Mouse (Mus musculus) right cerebral cortex, adult 18-20 months (tissue): ENCODE measurements around the gene Racgap1.

ENCODE experiments used
- DNase-seq: peaks from one replicate; pipeline ENCODE4 v3.0.0; 2022; ENCODE audit warnings: mixed read lengths

Racgap1 gene

GRCm38 (mm10) chr15:99589704-99590103 lies 61.8 kb downstream of the Racgap1 start:
- DNase-seq = no peak

- DNase-seq = no peak
Observed at GRCm38 (mm10) chr15:99589237-99589636, 62.2 kb downstream of the Racgap1 start.

GRCm38 (mm10) chr15:99586525-99586924 lies 64.9 kb downstream of the Racgap1 start:
- no peak for DNase-seq

- DNase-seq = no peak
Observed at GRCm38 (mm10) chr15:99585741-99586140, 65.7 kb downstream of the Racgap1 start.

GRCm38 (mm10) chr15:99584407-99585202 lies 66.9 kb downstream of the Racgap1 start:
- DNase-seq = no peak

GRCm38 (mm10) chr15:99583463-99584344 lies 67.8 kb downstream of the Racgap1 start:
- no peak for DNase-seq

- no peak for DNase-seq
Observed at GRCm38 (mm10) chr15:99578802-99579485, 72.5 kb downstream of the Racgap1 start, which contains the start of gene Aqp2. Aqp2 (plus strand) TSS chr15:99579055.
